Mouse (Mus musculus): ENCODE measurements around the gene Trp53. TPM values are rescaled to one million over a fixed set of nuclear protein-coding genes. Genes with fewer than 3 reads are reported as not detected.

Gene Trp53
- polyA plus RNA-seq, 1 experiment from 2014 or later, result 120 TPM

GRCm38 (mm10) chr11:69585718-69586325 is 5.7 kb downstream of the Trp53 start:
- no peak for ATAC-seq (ENCODE audit: low FRiP score)
- H3K27ac ChIP-seq, result no peak overlapping the region
- no peak overlapping the region for H3K4me2 ChIP-seq
- H3K9ac ChIP-seq, result no peak overlapping the region
- 84% methylated on average over 7 of the region's 7 CpGs for WGBS
- no peak overlapping the region for H3K4me3 ChIP-seq (replicated peaks)
- H3K27me3 ChIP-seq, result no peaks in the 10 kb centered on the region
- H3K36me3 ChIP-seq (replicated peaks), result peaks cover 48% of the 10 kb centered on the region
- no peaks in the 10 kb centered on the region for H3K9me3 ChIP-seq
- H3K4me1 ChIP-seq, result peaks cover 11% of the 10 kb centered on the region

GRCm38 (mm10) chr11:69589207-69589834 is 9.2 kb downstream of the Trp53 start:
- Histone ChIP-seq H3K4me1 (peaks cover 6% of the 10 kb centered on the region), H3K27ac (no peak overlapping the region), H3K4me2 (no peak overlapping the region; the same call in 1 of the 2 replicates), H3K9ac (no peak overlapping the region), H3K36me3 (replicated peaks) (peaks cover 64% of the 10 kb centered on the region), H3K4me3 (replicated peaks) (no peak overlapping the region), H3K9me3 (no peaks in the 10 kb centered on the region), H3K27me3 (no peaks in the 10 kb centered on the region)
- ATAC-seq (ENCODE audit: low FRiP score), result no peak
- WGBS, result 95% methylated on average over 22 of the region's 22 CpGs

- no peak for ATAC-seq (ENCODE audit: low FRiP score)
- 94% methylated on average over 8 of the region's 8 CpGs for WGBS
- H3K4me1 ChIP-seq, result peaks cover 6% of the 10 kb centered on the region
- no peak overlapping the region for H3K4me3 ChIP-seq (replicated peaks)
- no peaks in the 10 kb centered on the region for H3K27me3 ChIP-seq
- no peak overlapping the region for H3K9ac ChIP-seq
- H3K4me2 ChIP-seq, result no peak overlapping the region
- H3K9me3 ChIP-seq, result no peaks in the 10 kb centered on the region
- H3K36me3 ChIP-seq (replicated peaks), result peaks cover 60% of the 10 kb centered on the region
- H3K27ac ChIP-seq, result no peak overlapping the region
Measured at GRCm38 (mm10) chr11:69590622-69591021, 10.5 kb downstream of the Trp53 start.

GRCm38 (mm10) chr11:69591424-69591823 is 11.3 kb downstream of the Trp53 start:
- Histone ChIP-seq H3K4me1 (peaks cover 6% of the 10 kb centered on the region), H3K9ac (no peak overlapping the region), H3K27ac (no peak overlapping the region), H3K4me3 (replicated peaks) (no peak overlapping the region), H3K27me3 (no peaks in the 10 kb centered on the region), H3K36me3 (replicated peaks) (peaks cover 60% of the 10 kb centered on the region), H3K4me2 (no peak overlapping the region), H3K9me3 (no peaks in the 10 kb centered on the region)
- 83% methylated on average over 3 of the region's 3 CpGs for WGBS
- ATAC-seq (ENCODE audit: low FRiP score), result no peak

- no peaks in the 10 kb centered on the region for H3K9me3 ChIP-seq
- WGBS, result 79% methylated on average over 7 of the region's 7 CpGs
- peak overlapping the region; percentile 11; the same call in 1 of the 2 replicates for H3K27ac ChIP-seq
- H3K4me3 ChIP-seq (replicated peaks), result no peak overlapping the region
- H3K36me3 ChIP-seq (replicated peaks), result peaks cover 56% of the 10 kb centered on the region
- ATAC-seq (ENCODE audit: low FRiP score), result no peak
- H3K4me1 ChIP-seq, result peaks cover 6% of the 10 kb centered on the region
- no peaks in the 10 kb centered on the region for H3K27me3 ChIP-seq
- no peak overlapping the region for H3K4me2 ChIP-seq
- no peak overlapping the region for H3K9ac ChIP-seq
Measured at GRCm38 (mm10) chr11:69591899-69592637, 11.9 kb downstream of the Trp53 start.

- H3K4me1 ChIP-seq, result peaks cover 6% of the 10 kb centered on the region
- 0 out of 2 replicates have a peak overlapping the region, but pooled peaks have one; percentile 11 for H3K27ac ChIP-seq
- H3K36me3 ChIP-seq (replicated peaks), result peaks cover 49% of the 10 kb centered on the region
- no peak for ATAC-seq (ENCODE audit: low FRiP score)
- 91% methylated on average over 4 of the region's 4 CpGs for WGBS
- H3K9ac ChIP-seq, result no peak overlapping the region
- no peaks in the 10 kb centered on the region for H3K9me3 ChIP-seq
- H3K4me2 ChIP-seq, result no peak overlapping the region
- no peak overlapping the region for H3K4me3 ChIP-seq (replicated peaks)
- no peaks in the 10 kb centered on the region for H3K27me3 ChIP-seq
Measured at GRCm38 (mm10) chr11:69592799-69593198, 12.6 kb downstream of the Trp53 start.

GRCm38 (mm10) chr11:69594853-69595252 is 14.7 kb downstream of the Trp53 start:
- Histone ChIP-seq H3K9ac (no peak overlapping the region), H3K4me3 (replicated peaks) (no peak overlapping the region), H3K4me2 (no peak overlapping the region), H3K4me1 (peaks cover 10% of the 10 kb centered on the region), H3K27ac (no peak overlapping the region), H3K36me3 (replicated peaks) (peaks cover 28% of the 10 kb centered on the region), H3K9me3 (no peaks in the 10 kb centered on the region), H3K27me3 (no peaks in the 10 kb centered on the region)
- no peak for ATAC-seq (ENCODE audit: low FRiP score)
- 95% methylated on average over 6 of the region's 6 CpGs for WGBS

- Histone ChIP-seq H3K27me3 (peaks cover 17% of the 10 kb centered on the region), H3K9ac (peak overlapping the region; percentile 29; the same call in 1 of the 2 replicates), H3K4me3 (replicated peaks) (no peak overlapping the region), H3K9me3 (no peaks in the 10 kb centered on the region), H3K36me3 (replicated peaks) (no peaks in the 10 kb centered on the region; the same call in 1 of the 2 replicates), H3K4me2 (no peak overlapping the region), H3K27ac (peak overlapping the region; percentile 53; the same call in 1 of the 2 replicates), H3K4me1 (peaks cover 22% of the 10 kb centered on the region)
- ATAC-seq (ENCODE audit: low FRiP score), result no peak
- 9% methylated on average over 9 of the region's 9 CpGs for WGBS
Measured at GRCm38 (mm10) chr11:69599436-69599835, 19.3 kb downstream of the Trp53 start.

- Histone ChIP-seq H3K36me3 (replicated peaks) (no peaks in the 10 kb centered on the region; the same call in 1 of the 2 replicates), H3K9me3 (no peaks in the 10 kb centered on the region), H3K4me1 (peaks cover 29% of the 10 kb centered on the region), H3K4me3 (replicated peaks) (no peak overlapping the region), H3K27ac (peak overlapping the region; percentile 73), H3K9ac (peak overlapping the region; percentile 29; the same call in 1 of the 2 replicates), H3K27me3 (peaks cover 20% of the 10 kb centered on the region), H3K4me2 (peak overlapping the region; percentile 19)
- 9% methylated on average over 6 of the region's 6 CpGs for WGBS
- no peak for ATAC-seq (ENCODE audit: low FRiP score)
Measured at GRCm38 (mm10) chr11:69600098-69600497, 19.9 kb downstream of the Trp53 start.

GRCm38 (mm10) chr11:69601768-69602167 is 21.6 kb downstream of the Trp53 start:
- peaks cover 20% of the 10 kb centered on the region for H3K27me3 ChIP-seq
- peaks cover 36% of the 10 kb centered on the region for H3K4me1 ChIP-seq

GRCm38 (mm10) chr11:69603516-69603915 is 23.4 kb downstream of the Trp53 start:
- peaks cover 36% of the 10 kb centered on the region for H3K4me1 ChIP-seq
- ATAC-seq (ENCODE audit: low FRiP score), result no peak
- H3K9ac ChIP-seq, result no peak overlapping the region
- no peak overlapping the region for H3K27ac ChIP-seq
- H3K36me3 ChIP-seq (replicated peaks), result no peaks in the 10 kb centered on the region
- 0 out of 2 replicates have a peak overlapping the region, but pooled peaks have one; percentile 97 for H3K4me2 ChIP-seq
- H3K9me3 ChIP-seq, result no peaks in the 10 kb centered on the region
- no peak overlapping the region for H3K4me3 ChIP-seq (replicated peaks)
- peaks cover 20% of the 10 kb centered on the region for H3K27me3 ChIP-seq
- WGBS, result 85% methylated on average over 8 of the region's 8 CpGs

More at GRCm38 (mm10) chr11:69601768-69602167, 21.6 kb downstream of the Trp53 start:
- no peak overlapping the region for H3K9ac ChIP-seq
- no peak overlapping the region for H3K4me2 ChIP-seq
- no peak for ATAC-seq (ENCODE audit: low FRiP score)
- no peaks in the 10 kb centered on the region for H3K36me3 ChIP-seq (replicated peaks)
- WGBS, result 92% methylated on average over 3 of the region's 3 CpGs
- no peak overlapping the region for H3K4me3 ChIP-seq (replicated peaks)
- H3K9me3 ChIP-seq, result no peaks in the 10 kb centered on the region
- H3K27ac ChIP-seq, result no peak overlapping the region

- Histone ChIP-seq H3K4me2 (peak overlapping the region; percentile 97), H3K27me3 (peaks cover 20% of the 10 kb centered on the region), H3K27ac (no peak overlapping the region), H3K4me1 (peaks cover 36% of the 10 kb centered on the region), H3K4me3 (replicated peaks) (peak overlapping the region; percentile 60), H3K9ac (peak overlapping the region; percentile 75), H3K36me3 (replicated peaks) (no peaks in the 10 kb centered on the region), H3K9me3 (no peaks in the 10 kb centered on the region)
- ATAC-seq (ENCODE audit: low FRiP score), result no peak
- WGBS, result 64% methylated on average over 3 of the region's 3 CpGs
Measured at GRCm38 (mm10) chr11:69604347-69604746, 24.2 kb downstream of the Trp53 start.

Measured in forebrain, embryonic 12.5 days (tissue).